Mouse (Mus musculus): ENCODE data around the gene Mcm5.

Gene Mcm5

GRCm38 (mm10) chr8:75102956-75103355 is 6.4 kb upstream of the Mcm5 start:
- no peak for DNase-seq (ENCODE audit: low spot score)

GRCm38 (mm10) chr8:75103376-75103878 is 5.9 kb upstream of the Mcm5 start:
- no peak for DNase-seq (ENCODE audit: low spot score)

- DNase-seq (ENCODE audit: low spot score), result peak; percentile 75
Measured at GRCm38 (mm10) chr8:75108527-75109235, 688 bp upstream of the Mcm5 start.

- no peak for DNase-seq (ENCODE audit: low spot score)
Measured at GRCm38 (mm10) chr8:75110093-75110492, 724 bp downstream of the Mcm5 start.

GRCm38 (mm10) chr8:75118505-75118904 is 9.1 kb downstream of the Mcm5 start:
- DNase-seq (ENCODE audit: low spot score), result no peak

DNA sequence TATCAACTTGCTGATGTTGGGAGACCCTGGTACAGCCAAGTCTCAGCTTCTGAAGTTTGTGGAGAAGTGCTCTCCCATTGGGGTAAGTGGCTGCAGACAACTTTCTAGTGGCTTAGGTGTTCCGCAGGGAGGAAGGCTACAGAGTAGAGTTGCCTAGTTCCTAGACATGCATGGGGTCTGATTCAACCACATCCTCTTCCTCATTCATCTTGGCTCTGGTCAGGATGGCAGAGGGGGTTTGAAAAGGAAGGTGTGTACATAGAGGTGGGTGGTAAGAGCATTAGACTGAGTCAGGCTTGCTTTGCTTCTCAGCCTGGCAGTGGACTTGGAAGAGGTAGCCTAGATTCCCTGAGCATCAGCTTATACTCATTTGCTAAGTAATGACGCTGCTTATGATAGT is 9.9 kb downstream of the Mcm5 start:
- no peak for DNase-seq (ENCODE audit: low spot score)

DNA sequence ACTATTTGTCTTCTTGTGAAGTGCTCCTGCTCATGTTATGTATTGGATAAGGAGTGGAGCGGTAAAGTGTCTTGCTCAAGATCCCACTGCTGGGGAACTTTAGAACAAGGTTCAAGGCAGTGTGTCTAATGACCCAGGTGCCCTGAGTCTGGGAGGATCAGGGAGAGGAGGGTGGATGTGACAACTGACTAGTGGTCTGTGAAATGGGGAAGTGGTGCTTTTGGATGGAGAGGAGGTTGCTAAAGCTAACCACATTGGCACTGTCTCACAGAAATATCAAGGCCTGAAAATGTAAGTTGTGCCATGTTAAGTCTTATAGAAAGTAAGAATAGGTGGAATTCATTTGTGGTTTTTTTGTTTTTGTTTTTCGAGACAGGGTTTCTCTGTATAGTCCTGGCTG is 10.4 kb downstream of the Mcm5 start:
- no peak for DNase-seq (ENCODE audit: low spot score)

DNA sequence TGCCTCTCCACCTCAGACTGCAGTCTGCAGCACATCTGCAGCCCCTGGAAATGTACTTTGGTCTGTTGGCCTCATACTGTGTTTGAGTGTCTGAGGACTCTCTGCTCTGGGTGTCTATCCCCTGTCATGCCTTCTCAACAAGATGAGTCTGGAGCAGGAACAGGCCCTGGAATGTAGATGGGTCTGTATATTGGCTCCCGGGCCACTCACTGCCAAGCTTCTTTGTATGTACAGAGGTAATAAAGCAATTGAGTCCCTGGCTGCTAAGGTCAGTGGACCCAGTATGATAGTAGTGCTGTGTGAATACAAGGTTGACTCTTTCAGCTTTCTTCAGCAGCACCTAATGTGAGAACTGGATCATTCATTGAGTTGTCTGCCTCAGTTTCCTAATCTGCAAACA is 18.0 kb downstream of the Mcm5 start:
- DNase-seq (ENCODE audit: low spot score), result no peak

GRCm38 (mm10) chr8:75132485-75132884 is 23.1 kb downstream of the Mcm5 start:
- no peak for DNase-seq (ENCODE audit: low spot score)

- no peak for DNase-seq (ENCODE audit: low spot score)
Measured at GRCm38 (mm10) chr8:75133399-75133798, 24.0 kb downstream of the Mcm5 start.

GRCm38 (mm10) chr8:75134603-75135391 is 25.4 kb downstream of the Mcm5 start:
- DNase-seq (ENCODE audit: low spot score), result peak; percentile 71

- DNase-seq (ENCODE audit: low spot score), result no peak
Measured at GRCm38 (mm10) chr8:75135756-75136155, 26.4 kb downstream of the Mcm5 start.

GRCm38 (mm10) chr8:75136256-75136655 is 26.9 kb downstream of the Mcm5 start:
- no peak for DNase-seq (ENCODE audit: low spot score)

GRCm38 (mm10) chr8:75137536-75137935 is 28.2 kb downstream of the Mcm5 start:
- DNase-seq (ENCODE audit: low spot score), result no peak

DNA sequence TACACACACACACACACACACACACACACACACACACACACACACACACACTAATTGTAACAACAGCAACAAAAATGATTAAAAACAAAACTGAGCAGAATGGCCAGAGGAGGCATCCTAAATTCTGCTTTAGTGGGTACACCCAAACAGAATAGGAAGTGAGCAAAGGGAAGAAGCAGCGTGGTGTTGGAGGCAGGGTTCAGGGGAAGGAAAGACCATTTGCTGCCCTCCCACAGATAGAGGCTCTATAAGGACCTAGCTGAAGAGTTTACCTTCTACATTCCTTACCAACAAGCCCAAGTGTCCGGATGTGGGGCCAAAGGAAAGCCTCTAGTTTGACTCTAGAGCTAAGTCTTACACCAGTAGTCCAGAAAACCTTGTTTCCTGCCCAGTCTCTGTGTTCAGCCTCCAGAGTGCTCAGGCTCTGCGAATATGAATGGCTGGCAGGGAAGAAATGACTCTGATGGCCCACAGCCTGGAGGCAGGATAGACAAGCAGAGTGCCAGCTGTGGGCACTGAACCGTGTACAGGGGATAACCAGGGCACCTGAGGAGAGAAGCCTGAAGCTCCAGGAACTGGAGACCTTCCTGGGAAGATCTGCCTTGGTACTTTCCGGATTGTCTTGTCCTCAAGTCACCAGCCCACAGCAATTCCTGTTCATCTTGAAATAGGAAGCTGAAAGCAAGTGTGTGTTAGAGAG is 41.7 kb downstream of the Mcm5 start:
- DNase-seq (ENCODE audit: low spot score), result no peak

- no peak for DNase-seq (ENCODE audit: low spot score)
Measured at GRCm38 (mm10) chr8:75151743-75152142, 42.4 kb downstream of the Mcm5 start.

DNA sequence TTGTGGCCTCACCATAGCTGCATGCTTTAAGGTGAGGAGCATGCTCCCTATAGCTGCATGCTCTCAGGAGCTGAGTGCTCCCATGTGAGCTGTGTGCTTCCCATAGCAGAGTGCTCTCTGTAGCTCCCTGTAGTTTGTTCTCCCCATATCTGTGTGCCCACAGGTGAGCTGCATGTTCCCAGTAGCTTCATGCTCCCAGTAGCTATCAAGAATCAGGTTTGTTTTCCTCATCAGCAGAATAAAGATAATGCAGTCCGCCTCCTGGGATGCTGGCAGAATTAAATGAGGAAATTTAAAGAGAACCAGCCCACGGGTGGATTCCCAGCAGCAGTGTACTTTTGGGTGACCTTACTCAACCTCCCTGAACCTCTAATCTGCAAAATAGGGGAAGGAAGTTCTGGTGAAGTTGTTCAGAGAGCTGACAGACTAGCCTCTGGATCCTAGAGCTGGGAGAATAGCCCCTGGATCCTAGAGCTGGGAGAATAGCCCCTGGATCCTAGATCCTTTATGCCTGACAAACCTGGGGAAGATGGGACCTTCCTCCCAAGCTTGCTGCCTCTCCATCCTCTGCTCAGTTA is 43.2 kb downstream of the Mcm5 start:
- no peak for DNase-seq (ENCODE audit: low spot score)

DNA sequence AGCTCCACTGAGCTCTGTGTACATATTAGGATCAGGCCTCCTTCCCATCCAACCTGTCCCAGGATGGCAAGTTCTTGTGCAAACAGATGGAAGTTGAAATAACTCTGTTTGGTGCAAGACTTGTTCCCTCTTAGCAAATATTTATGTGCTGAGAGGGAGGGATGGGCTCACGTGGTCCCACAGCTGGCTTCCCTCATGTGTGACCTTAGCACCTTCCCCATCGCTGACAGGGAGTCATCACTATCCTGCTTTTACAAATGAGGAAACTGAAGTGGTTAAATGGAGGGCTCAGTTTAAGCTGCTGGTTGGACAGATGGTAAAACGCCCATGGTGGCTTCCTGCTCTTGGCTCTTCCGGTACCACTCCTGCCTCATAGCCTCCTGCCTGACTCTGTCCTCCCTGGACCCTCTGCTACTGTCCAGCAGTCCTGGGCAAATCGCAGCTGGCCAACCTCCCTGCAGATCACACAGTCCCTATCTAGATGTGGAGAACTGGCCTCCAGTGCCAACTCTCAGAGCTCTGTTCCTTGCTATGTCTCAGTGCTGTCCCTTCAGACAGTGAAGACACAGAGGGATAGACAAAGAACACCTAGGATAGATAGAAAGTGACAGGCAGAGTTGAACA is 45.6 kb downstream of the Mcm5 start:
- no peak for DNase-seq (ENCODE audit: low spot score)

- DNase-seq (ENCODE audit: low spot score), result no peak
Measured at GRCm38 (mm10) chr8:75155740-75156322, 46.5 kb downstream of the Mcm5 start.

GRCm38 (mm10) chr8:75157471-75158230 is 48.3 kb downstream of the Mcm5 start:
- DNase-seq (ENCODE audit: low spot score), result no peak

GRCm38 (mm10) chr8:75169363-75169762 is 60.0 kb downstream of the Mcm5 start:
- DNase-seq (ENCODE audit: low spot score), result no peak

Measured in testis, postnatal 14 days (tissue).